Mouse (Mus musculus) heart, postnatal 0 days (tissue): Measurements from ENCODE around the gene Pdlim5.

Source experiments
- CTCF ChIP-seq: IDR thresholded peaks from 2 replicates; pipeline ENCODE4 v1.5.1; 2016; ENCODE audit warnings: antibody characterized with exemption, control low read depth, low read depth
- EP300 ChIP-seq: IDR thresholded peaks from 2 replicates; pipeline ENCODE4 v1.6.1; 2016; ENCODE audit warnings: antibody characterized with exemption, low read depth

DNA sequence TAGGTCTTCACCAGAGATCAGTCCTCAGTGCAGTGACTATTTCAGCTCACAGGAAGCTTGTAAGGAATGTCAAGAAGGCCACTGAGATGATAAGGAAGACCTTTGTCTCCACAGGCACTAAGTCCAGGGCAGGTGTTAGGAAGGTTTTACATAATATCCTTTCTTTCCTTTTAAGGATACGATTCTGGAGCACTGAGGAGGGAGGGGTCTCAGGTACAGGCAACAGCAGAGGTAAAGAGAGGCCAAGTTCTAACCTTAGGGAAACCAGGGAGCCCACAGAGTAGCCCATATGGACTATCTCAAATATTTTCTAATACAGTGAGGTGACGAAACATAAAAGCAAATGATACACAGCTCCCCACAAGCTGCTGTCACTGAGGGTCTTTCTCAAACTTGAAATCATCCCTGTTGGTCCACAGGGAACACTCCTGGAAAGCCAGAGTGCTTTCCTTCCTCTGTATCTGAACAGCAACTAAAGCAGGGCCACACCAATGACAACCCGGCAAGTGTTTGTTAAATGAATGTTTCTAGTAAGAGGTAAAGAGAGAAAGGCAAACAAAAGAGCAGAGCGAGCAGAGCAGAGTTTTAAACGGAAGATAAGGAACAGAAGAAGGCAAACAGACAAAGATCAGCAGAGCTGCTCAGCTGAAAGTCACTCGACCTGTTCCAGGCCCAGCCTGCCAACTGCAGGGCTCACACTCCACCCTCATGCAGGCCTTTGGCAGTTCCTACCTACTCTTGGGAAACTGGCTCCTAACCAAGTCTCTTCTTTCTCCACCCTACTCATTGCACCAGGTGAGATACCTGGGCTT, 55.9 kb downstream of the Pdlim5 start:
- TF ChIP-seq CTCF (no peak), EP300 (no peak)
